Mouse (Mus musculus) forebrain, postnatal 0 days (tissue): ENCODE data around the gene Asb12. TPM values are rescaled to one million over a fixed set of nuclear protein-coding genes. Genes with fewer than 3 reads are reported as not detected.

ENCODE experiments used
- ATAC-seq: fragments of 200-750 bp; cut with Nextera tagmentation; 2 replicates; pipeline ENCODE4 v1.8.0; 2017; ENCODE audit warnings: mild to moderate bottlenecking, moderate library complexity
- DNase-seq: peaks from one replicate; pipeline ENCODE4 v3.0.0-alpha.2; 2015
- H3K27ac ChIP-seq: fragments of 300-500 bp; sonication (generic); 2 replicates; pipeline ENCODE4 v1.5.1; 2014; ENCODE audit warnings: low read depth, mild to moderate bottlenecking, antibody characterized with exemption, low read length, moderate library complexity, mixed read lengths
- H3K27me3 ChIP-seq: fragments of 300-500 bp; sonication (generic); 2 replicates; pipeline ENCODE4 v1.6.1; 2014; ENCODE audit warnings: mild to moderate bottlenecking, low read length, mixed read lengths; ENCODE audit not compliant: insufficient read depth
- H3K36me3 ChIP-seq: fragments of 300-500 bp; sonication (generic); 2 replicates; pipeline ENCODE4 v1.6.1; 2014; ENCODE audit warnings: mild to moderate bottlenecking, moderate library complexity; ENCODE audit not compliant: insufficient read depth
- H3K4me1 ChIP-seq: fragments of 300-500 bp; sonication (generic); 2 replicates; pipeline ENCODE4 v1.6.1; 2014; ENCODE audit warnings: antibody characterized with exemption; ENCODE audit not compliant: insufficient read depth
- H3K4me2 ChIP-seq: fragments of 300-500 bp; sonication (generic); 2 replicates; pipeline ENCODE4 v1.6.1; 2014; ENCODE audit warnings: low read depth, mild to moderate bottlenecking, moderate library complexity
- H3K4me3 ChIP-seq: fragments of 300-500 bp; sonication (generic); 2 replicates; pipeline ENCODE4 v1.5.1; 2014; ENCODE audit warnings: low read depth, low read length, mixed read lengths
- H3K9ac ChIP-seq: fragments of 300-500 bp; sonication (generic); 2 replicates; pipeline ENCODE4 v1.6.1; 2014; ENCODE audit warnings: mild to moderate bottlenecking
- H3K9me3 ChIP-seq: fragments of 300-500 bp; sonication (generic); 2 replicates; pipeline ENCODE4 v1.6.1; 2016; ENCODE audit warnings: low read length
- CTCF ChIP-seq: sonication (generic); IDR thresholded peaks from 2 replicates; pipeline ENCODE4 v1.5.1; 2016; ENCODE audit warnings: antibody characterized with exemption, control low read depth, low read depth
- WGBS: fragments of 180-500 bp; shearing (Covaris S2); extraction: QIAGEN DNeasy Blood & Tissue Kit; methylation state at CpG from one replicate; pipeline ENCODE4 v1.1.7; 2014; 5-methylcytosine and 5-hydroxymethylcytosine counted together
- polyA plus RNA-seq: library from polyadenylated mRNA; unstranded; fragments of >200 nt; fragmentation: Nextera tagmentation; extraction: Ambion mirVana; gene quantifications from 2 replicates; pipeline ENCODE4 v1.2.1, GENCODE M21; 2015
- total RNA-seq: library from RNA; depleted of rRNA; stranded (reverse); fragments of >200 nt; gene quantifications from 2 replicates; pipeline ENCODE4 v1.2.3, GENCODE M21; 2014

The Asb12 gene
- total and polyA plus RNA-seq, 2 experiments from 2014 or later: 0.33 TPM; not detected in 1

DNA sequence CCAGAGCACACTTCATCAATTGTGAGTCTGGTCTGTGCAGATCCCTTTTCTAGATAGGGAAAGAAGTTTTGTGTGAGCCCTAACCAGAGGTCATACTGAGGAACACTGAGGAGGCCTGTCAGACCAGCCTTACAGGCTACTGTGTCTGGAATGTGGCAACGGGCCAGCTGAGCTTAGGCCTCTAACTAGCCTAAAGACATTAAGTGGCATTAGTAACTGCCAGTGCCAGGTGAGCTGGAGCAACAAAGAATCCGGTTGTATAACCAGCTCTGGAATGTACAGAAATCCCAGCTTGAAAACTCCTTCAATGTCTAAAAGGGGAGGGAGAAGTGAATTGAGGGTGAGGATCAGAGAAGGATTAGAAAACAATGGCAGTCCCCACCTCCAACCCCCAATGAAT lies 111.9 kb downstream of the Asb12 start:
- ATAC-seq (no peak), DNase-seq (no peak)
- Histone ChIP-seq H3K4me1 (0 out of 2 replicates have a peak, but pooled peaks cover 6% of the 10 kb centered on the region), H3K9ac (no peak overlapping the region), H3K4me2 (no peak overlapping the region), H3K4me3 (no peak overlapping the region), H3K27ac (no peak overlapping the region), H3K36me3 (no peaks in the 10 kb centered on the region), H3K9me3 (no peaks in the 10 kb centered on the region), H3K27me3 (no peaks in the 10 kb centered on the region)
- WGBS: 65% methylated on average over 2 of the region's 2 CpGs
- TF ChIP-seq CTCF: no peak

DNA sequence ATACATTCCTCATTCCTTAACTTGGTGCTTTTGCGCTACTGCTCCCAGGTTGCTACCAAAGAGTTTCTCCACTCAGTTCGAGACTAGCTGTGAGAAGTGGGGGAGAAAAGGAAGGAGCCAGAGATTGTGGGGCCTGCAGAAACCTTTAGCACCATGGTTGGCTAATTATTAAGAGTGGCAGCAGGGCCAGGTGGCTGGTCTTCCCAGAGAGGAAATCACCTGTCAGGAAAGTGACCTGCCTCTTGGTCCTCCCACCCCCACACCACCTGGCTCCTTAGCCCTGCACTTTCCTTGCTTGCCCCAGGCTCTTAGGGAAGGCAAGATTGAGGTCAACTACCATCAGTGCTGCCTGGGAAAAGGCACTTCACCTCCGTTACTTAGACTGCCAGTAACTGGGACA lies 112.6 kb downstream of the Asb12 start:
- DNase-seq: no peak
- no peak overlapping the region for H3K27ac ChIP-seq
- peak overlapping the region; percentile 50 for H3K4me3 ChIP-seq
- H3K9me3 ChIP-seq: no peaks in the 10 kb centered on the region
- 0 out of 2 replicates have a peak, but pooled peaks cover 6% of the 10 kb centered on the region for H3K4me1 ChIP-seq
- no peaks in the 10 kb centered on the region for H3K27me3 ChIP-seq
- H3K4me2 ChIP-seq: peak overlapping the region; percentile 59
- no peak for TF ChIP-seq CTCF
- 0 out of 2 replicates have a peak overlapping the region, but pooled peaks have one; percentile 70 for H3K9ac ChIP-seq
- no peak for ATAC-seq
- no peaks in the 10 kb centered on the region for H3K36me3 ChIP-seq
- 41% methylated on average over 3 of the region's 3 CpGs for WGBS

DNA sequence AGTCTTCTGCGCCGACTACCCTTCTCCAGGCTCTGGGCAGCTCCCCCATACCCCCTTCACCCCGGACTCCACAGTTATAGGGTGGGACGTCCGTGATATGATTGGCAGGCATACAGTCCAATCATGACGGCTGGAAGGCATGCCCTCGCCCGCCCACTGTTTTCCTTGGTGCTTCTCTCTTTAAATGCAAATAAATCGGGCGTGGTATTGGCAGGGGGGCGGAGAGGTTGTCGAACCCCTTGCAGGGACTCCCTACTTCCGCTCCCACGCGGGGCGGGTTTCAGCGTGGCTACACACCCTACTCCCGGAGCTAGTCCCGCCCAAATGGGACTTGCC lies 113.0 kb downstream of the Asb12 start, which contains the start of gene Amer1:
Gene Amer1, minus strand, starts transcription at position 97 of the 336 bp plus-strand sequence.
- Histone ChIP-seq H3K27me3 (no peaks in the 10 kb centered on the region), H3K4me3 (peak within 1 kb of the TSS; percentile 50), H3K4me1 (0 out of 2 replicates have a peak, but pooled peaks cover 6% of the 10 kb centered on the region), H3K9ac (peak within 1 kb of the TSS; percentile 70), H3K4me2 (peak within 1 kb of the TSS; percentile 59), H3K27ac (peak within 1 kb of the TSS; percentile 81), H3K36me3 (no peaks in the 10 kb centered on the region), H3K9me3 (no peaks in the 10 kb centered on the region)
- 29% methylated on average over 19 of the region's 19 CpGs for WGBS
- peak; percentile 96 for ATAC-seq
- no peak for TF ChIP-seq CTCF
- peak; percentile 91 for DNase-seq

DNA sequence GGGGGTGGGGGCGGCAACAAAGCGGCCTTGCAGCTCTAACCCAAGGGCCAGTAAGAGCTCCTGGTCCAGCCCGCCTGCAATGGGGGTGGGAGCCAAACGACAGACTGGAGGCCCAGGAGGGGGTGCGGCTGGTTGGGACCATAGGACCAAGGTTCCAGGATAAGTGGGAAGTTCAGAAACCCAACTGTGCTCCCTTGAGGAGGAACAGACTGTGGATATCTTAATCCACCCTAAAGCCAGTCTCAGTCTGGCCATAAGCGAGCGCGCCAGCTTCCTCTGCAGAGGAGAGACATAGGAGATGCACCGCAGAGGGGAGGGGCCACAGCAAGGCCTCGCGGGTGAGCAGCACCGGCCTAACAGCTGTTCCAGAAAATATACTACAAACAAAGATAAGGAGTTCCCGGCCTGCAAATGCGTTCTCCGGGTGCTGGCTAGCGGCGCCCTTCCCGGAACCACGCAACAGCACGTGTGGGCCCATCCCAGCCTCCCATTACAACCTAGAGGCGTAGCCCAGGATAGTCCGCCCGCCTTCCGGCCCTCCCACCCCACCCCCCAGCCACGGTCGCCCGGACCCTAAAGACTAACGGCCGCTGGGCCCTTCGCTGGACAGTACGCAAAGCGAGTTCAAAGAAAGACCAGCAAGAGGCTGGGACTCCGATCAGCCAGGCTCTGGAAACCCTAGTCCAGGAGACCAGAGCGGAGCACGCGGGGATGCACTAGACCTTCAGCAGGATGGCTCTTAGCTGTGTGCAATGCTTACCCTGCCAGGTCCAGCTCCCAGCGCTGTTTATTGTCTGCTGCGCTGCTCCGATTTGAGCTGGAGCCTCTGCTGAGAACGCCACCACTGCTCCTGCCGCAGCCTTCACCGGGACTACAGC lies 113.7 kb downstream of the Asb12 start:
- ATAC-seq: peak; percentile 84
- Histone ChIP-seq H3K4me3 (peak overlapping the region; percentile 50), H3K27me3 (no peaks in the 10 kb centered on the region)

DNA sequence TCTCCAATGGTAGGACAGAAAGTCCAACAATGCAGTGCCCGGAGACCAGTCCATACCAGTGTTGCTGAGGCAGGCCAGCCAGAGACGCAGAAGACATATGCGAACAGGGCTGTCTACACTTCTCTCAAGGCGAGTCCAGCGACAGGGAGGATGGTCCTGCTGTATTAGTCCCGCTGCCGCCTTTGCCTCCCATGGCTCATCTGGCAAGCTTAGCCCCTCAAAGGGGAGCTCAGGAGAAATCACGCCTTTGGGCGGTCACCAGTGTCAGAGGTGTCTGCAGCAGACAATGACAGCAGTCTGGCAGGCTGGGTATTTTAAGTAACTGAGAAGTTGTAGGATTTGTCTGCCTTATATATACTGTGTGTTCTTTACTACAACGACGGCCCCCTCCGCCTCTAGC lies 114.4 kb downstream of the Asb12 start:
- Histone ChIP-seq H3K9ac (peak overlapping the region; percentile 70), H3K27ac (0 out of 2 replicates have a peak overlapping the region, but pooled peaks have one; percentile 81), H3K9me3 (no peaks in the 10 kb centered on the region), H3K4me2 (peak overlapping the region; percentile 59), H3K27me3 (no peaks in the 10 kb centered on the region), H3K4me3 (peak overlapping the region; percentile 50), H3K36me3 (no peaks in the 10 kb centered on the region), H3K4me1 (0 out of 2 replicates have a peak, but pooled peaks cover 6% of the 10 kb centered on the region)
- DNase-seq (peak; percentile 13), ATAC-seq (no peak)
- WGBS: 30% methylated on average over 12 of the region's 12 CpGs
- TF ChIP-seq CTCF: no peak

More for the DNA sequence above, 113.7 kb downstream of the Asb12 start:
- DNase-seq: peak; percentile 60
- no peak for TF ChIP-seq CTCF
- Histone ChIP-seq H3K4me2 (peak overlapping the region; percentile 59), H3K9me3 (no peaks in the 10 kb centered on the region), H3K4me1 (0 out of 2 replicates have a peak, but pooled peaks cover 6% of the 10 kb centered on the region), H3K9ac (peak overlapping the region; percentile 70), H3K27ac (peak overlapping the region; percentile 81), H3K36me3 (no peaks in the 10 kb centered on the region)
- whole genome bisulfite sequencing: 35% methylated on average over 42 of the region's 42 CpGs

DNA sequence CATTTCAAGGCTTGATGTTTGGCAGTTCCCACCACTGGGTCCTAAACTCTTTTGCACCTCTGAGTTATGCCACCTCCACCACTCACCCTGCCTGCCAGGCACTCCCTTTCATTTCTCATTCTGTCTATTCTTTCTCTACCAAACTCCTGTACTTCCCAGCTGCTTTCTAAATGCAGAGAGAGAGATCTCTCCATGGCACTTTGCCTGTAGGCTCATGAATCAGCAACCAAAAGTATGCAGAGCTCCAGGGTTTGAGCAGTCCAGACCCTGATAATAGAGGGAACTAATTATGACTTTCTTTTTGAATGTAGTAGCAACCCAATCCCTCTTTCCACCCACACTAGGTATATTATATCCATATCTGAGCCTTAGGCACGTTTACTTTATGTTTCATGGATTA lies 115.5 kb downstream of the Asb12 start:
- H3K36me3 ChIP-seq: no peaks in the 10 kb centered on the region
- WGBS: 53% methylated on average over 1 of the region's 1 CpGs
- 0 out of 2 replicates have a peak, but pooled peaks cover 6% of the 10 kb centered on the region for H3K4me1 ChIP-seq
- no peak for TF ChIP-seq CTCF
- no peaks in the 10 kb centered on the region for H3K27me3 ChIP-seq
- H3K4me3 ChIP-seq: no peak overlapping the region
- H3K9ac ChIP-seq: no peak overlapping the region
- H3K9me3 ChIP-seq: no peaks in the 10 kb centered on the region
- ATAC-seq: no peak
- H3K27ac ChIP-seq: no peak overlapping the region
- H3K4me2 ChIP-seq: peak overlapping the region; percentile 59; the same call in 1 of the 2 replicates
- no peak for DNase-seq

DNA sequence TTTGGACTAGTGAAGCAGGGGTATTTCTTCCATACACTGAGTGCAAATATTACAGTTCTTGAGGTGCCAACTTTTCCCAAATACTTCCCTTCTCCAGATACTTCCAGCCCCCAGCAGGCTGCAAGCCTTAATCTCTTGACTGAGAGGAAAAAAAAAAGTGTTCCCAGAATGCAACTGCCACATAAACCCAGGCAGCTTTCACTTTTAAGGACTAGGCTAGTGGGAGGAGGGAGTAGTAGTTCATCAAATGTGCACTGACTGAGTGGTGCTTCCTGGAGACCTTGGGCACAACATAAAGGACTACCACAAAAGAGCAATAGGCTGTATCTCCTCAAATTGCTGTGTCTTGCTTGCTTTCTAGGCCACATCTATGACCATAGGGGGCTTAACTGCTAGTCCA lies 116.5 kb downstream of the Asb12 start:
- Histone ChIP-seq H3K36me3 (no peaks in the 10 kb centered on the region), H3K9ac (no peak overlapping the region), H3K4me3 (no peak overlapping the region), H3K4me2 (no peak overlapping the region), H3K27me3 (no peaks in the 10 kb centered on the region), H3K27ac (no peak overlapping the region), H3K9me3 (no peaks in the 10 kb centered on the region), H3K4me1 (0 out of 2 replicates have a peak, but pooled peaks cover 6% of the 10 kb centered on the region)
- no peak for DNase-seq
- no peak for TF ChIP-seq CTCF
- no peak for ATAC-seq
